Mouse (Mus musculus) liver, embryonic 16.5 days (tissue): ENCODE measurements around the gene Plvap. TPM values are rescaled to one million over a fixed set of nuclear protein-coding genes. Genes with fewer than 3 reads are reported as not detected.

Experiments
- ATAC-seq: fragments of 200-750 bp; cut with Nextera tagmentation; 2 replicates; pipeline ENCODE4 v1.8.0; 2017; ENCODE audit warnings: low read depth, mild to moderate bottlenecking, moderate number of reproducible peaks, moderate library complexity
- H3K27ac ChIP-seq: fragments of 300-500 bp; sonication (generic); 2 replicates; pipeline ENCODE4 v1.5.1; 2014; ENCODE audit warnings: mild to moderate bottlenecking, low read length
- H3K27me3 ChIP-seq: fragments of 300-500 bp; sonication (generic); 2 replicates; pipeline ENCODE4 v1.6.1; 2014; ENCODE audit warnings: low read depth, low read length, mixed read lengths; ENCODE audit not compliant: control insufficient read depth, insufficient read depth
- H3K36me3 ChIP-seq: fragments of 300-500 bp; sonication (generic); 2 replicates; pipeline ENCODE4 v1.6.1; 2014; ENCODE audit warnings: mild to moderate bottlenecking; ENCODE audit not compliant: control insufficient read depth, insufficient read depth
- H3K4me1 ChIP-seq: fragments of 300-500 bp; sonication (generic); 2 replicates; pipeline ENCODE4 v1.6.1; 2014; ENCODE audit warnings: low read depth, low read length, mixed read lengths; ENCODE audit not compliant: control insufficient read depth
- H3K4me2 ChIP-seq: fragments of 300-500 bp; sonication (generic); 2 replicates; pipeline ENCODE4 v1.6.1; 2014; ENCODE audit warnings: low read depth, low read length, mixed read lengths
- H3K4me3 ChIP-seq: fragments of 300-500 bp; sonication (generic); 2 replicates; pipeline ENCODE4 v1.5.1; 2014; ENCODE audit warnings: low read depth, mild to moderate bottlenecking, low read length
- H3K9ac ChIP-seq: fragments of 300-500 bp; sonication (generic); 2 replicates; pipeline ENCODE4 v1.6.1; 2014; ENCODE audit warnings: low read depth, low read length
- H3K9me3 ChIP-seq: fragments of 300-500 bp; sonication (generic); replicated peaks from 2 replicates; pipeline ENCODE4 v1.6.1; 2016; ENCODE audit warnings: low read length; ENCODE audit not compliant: control insufficient read depth
- WGBS: fragments of 180-500 bp; shearing (Covaris S2); extraction: QIAGEN DNeasy Blood & Tissue Kit; methylation state at CpG from one replicate; pipeline ENCODE4 v1.1.7; 2014; ENCODE audit not compliant: insufficient replicate concordance; 5-methylcytosine and 5-hydroxymethylcytosine counted together
- polyA plus RNA-seq: library from polyadenylated mRNA; unstranded; fragments of >200 nt; fragmentation: Nextera tagmentation; extraction: Ambion mirVana; gene quantifications from 2 replicates; pipeline ENCODE4 v1.2.1, GENCODE M21; 2015

The Plvap gene
- polyA plus RNA-seq, 1 experiment from 2014 or later = 20.3 TPM

DNA sequence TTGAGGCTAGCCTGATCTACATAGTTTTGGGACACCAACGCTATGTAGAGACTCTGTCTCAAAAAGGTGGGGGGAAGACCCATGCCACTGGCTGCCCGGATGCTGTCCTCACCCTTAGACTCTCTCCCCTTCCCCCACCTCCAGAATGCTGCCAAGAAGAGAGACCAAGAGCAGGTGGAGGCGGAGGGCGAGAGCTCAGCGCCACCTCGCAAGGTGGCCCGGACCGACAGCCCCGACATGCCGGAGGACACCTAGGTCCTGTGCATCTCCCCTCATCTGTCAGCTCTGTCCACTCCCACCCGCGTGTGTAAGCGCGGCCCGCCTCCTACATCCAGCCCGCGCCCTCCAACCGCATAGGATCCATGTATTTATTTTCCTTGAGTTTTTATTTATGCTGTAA, 37.2 kb downstream of the Plvap start:
- no peak overlapping the region for H3K4me2 ChIP-seq
- H3K9ac ChIP-seq = no peak overlapping the region
- H3K36me3 ChIP-seq = peaks cover 3% of the 10 kb centered on the region
- no peaks in the 10 kb centered on the region for H3K9me3 ChIP-seq
- no peak for ATAC-seq
- H3K27ac ChIP-seq = no peak overlapping the region
- no peaks in the 10 kb centered on the region for H3K27me3 ChIP-seq
- H3K4me1 ChIP-seq = peaks cover 25% of the 10 kb centered on the region
- no peak overlapping the region for H3K4me3 ChIP-seq
- 85% methylated on average over 18 of the region's 18 CpGs for WGBS

- no peak overlapping the region for H3K4me2 ChIP-seq
- peaks cover 3% of the 10 kb centered on the region for H3K36me3 ChIP-seq
- H3K9me3 ChIP-seq = no peaks in the 10 kb centered on the region
- H3K27ac ChIP-seq = no peak overlapping the region
- H3K27me3 ChIP-seq = no peaks in the 10 kb centered on the region
- ATAC-seq = no peak
- peaks cover 28% of the 10 kb centered on the region for H3K4me1 ChIP-seq
- no peak overlapping the region for H3K9ac ChIP-seq
- 84% methylated on average over 8 of the region's 8 CpGs for WGBS
- H3K4me3 ChIP-seq = no peak overlapping the region
Observed at GRCm38 (mm10) chr8:71472601-71473386, 38.8 kb downstream of the Plvap start.

GRCm38 (mm10) chr8:71471861-71472260, 39.7 kb downstream of the Plvap start:
- no peaks in the 10 kb centered on the region for H3K27me3 ChIP-seq
- H3K27ac ChIP-seq = no peak overlapping the region
- H3K9ac ChIP-seq = no peak overlapping the region
- H3K4me1 ChIP-seq = peaks cover 24% of the 10 kb centered on the region
- no peak overlapping the region for H3K4me3 ChIP-seq
- H3K9me3 ChIP-seq = no peaks in the 10 kb centered on the region
- H3K36me3 ChIP-seq = peaks cover 3% of the 10 kb centered on the region
- WGBS = 91% methylated on average over 17 of the region's 17 CpGs
- H3K4me2 ChIP-seq = no peak overlapping the region
- no peak for ATAC-seq

DNA sequence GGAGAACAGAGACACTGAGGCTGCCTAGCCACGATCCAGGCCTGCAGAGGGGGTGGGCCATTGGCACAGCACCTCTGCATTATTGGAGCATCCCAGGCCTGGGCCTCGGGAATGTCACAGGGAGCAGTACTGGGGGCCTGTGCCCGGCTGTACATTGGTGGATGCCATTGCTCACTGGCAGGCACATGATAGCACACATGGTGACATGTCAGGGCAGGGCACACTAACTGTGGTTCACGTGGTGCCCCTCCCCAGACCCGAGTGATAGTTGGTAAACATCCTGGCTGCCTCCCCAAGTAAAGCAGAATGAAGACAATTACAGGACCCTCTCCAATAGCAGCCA, 40.7 kb downstream of the Plvap start:
- no peak overlapping the region for H3K4me3 ChIP-seq
- peaks cover 3% of the 10 kb centered on the region for H3K36me3 ChIP-seq
- no peak overlapping the region for H3K4me2 ChIP-seq
- ATAC-seq = no peak
- H3K9me3 ChIP-seq = no peaks in the 10 kb centered on the region
- no peaks in the 10 kb centered on the region for H3K27me3 ChIP-seq
- WGBS = 61% methylated on average over 5 of the region's 5 CpGs
- H3K4me1 ChIP-seq = peaks cover 22% of the 10 kb centered on the region
- no peak overlapping the region for H3K9ac ChIP-seq
- no peak overlapping the region for H3K27ac ChIP-seq

GRCm38 (mm10) chr8:71470146-71470912, 41.2 kb downstream of the Plvap start:
- peak overlapping the region; percentile 70 for H3K27ac ChIP-seq
- WGBS = 83% methylated on average over 3 of the region's 3 CpGs

GRCm38 (mm10) chr8:71469411-71469810, 42.1 kb downstream of the Plvap start:
- Histone ChIP-seq H3K9me3 (no peaks in the 10 kb centered on the region), H3K4me2 (peak overlapping the region; percentile 97), H3K27me3 (no peaks in the 10 kb centered on the region), H3K27ac (peak overlapping the region; percentile 70), H3K4me3 (peak overlapping the region; percentile 93), H3K4me1 (peaks cover 28% of the 10 kb centered on the region), H3K9ac (peak overlapping the region; percentile 91), H3K36me3 (peaks cover 3% of the 10 kb centered on the region)
- WGBS = under 1% methylated on average over 24 of the region's 24 CpGs
- ATAC-seq = no peak

More at GRCm38 (mm10) chr8:71470146-71470912, 41.2 kb downstream of the Plvap start:
- Histone ChIP-seq H3K27me3 (no peaks in the 10 kb centered on the region), H3K4me1 (peaks cover 26% of the 10 kb centered on the region), H3K4me3 (peak overlapping the region; percentile 93), H3K9ac (peak overlapping the region; percentile 91), H3K36me3 (peaks cover 3% of the 10 kb centered on the region), H3K4me2 (peak overlapping the region; percentile 97), H3K9me3 (no peaks in the 10 kb centered on the region)
- ATAC-seq = no peak

DNA sequence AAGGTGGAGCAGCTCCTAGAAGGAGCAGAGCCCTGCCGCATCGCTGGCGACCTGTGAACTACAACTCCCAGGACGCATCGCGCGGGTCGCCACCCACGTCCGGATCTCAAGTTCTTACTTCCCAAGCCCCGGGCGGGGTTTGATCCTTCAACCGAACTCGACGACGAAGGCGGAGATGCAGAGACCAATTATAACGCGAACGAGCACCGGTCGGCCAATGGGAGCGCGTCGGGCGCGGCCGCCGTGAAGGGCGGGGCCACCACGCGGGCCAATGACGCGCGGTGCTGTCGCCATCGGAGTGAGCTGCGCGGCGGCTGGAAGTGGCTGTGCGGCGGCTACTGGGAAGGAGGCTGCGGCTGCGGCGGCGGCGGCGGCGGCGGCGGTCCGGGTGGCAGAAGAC, 42.6 kb downstream of the Plvap start, which contains the start of gene Dda1:
Dda1 (plus strand) TSS at position 284 of the 400 bp plus-strand sequence.
- peak within 1 kb of the TSS; percentile 91 for H3K9ac ChIP-seq
- H3K27ac ChIP-seq = peak within 1 kb of the TSS; percentile 70
- H3K36me3 ChIP-seq = peaks cover 3% of the 10 kb centered on the region
- WGBS = 0% methylated on average over 50 of the region's 52 CpGs
- H3K4me3 ChIP-seq = peak within 1 kb of the TSS; percentile 93
- peak within 1 kb of the TSS; percentile 97 for H3K4me2 ChIP-seq
- H3K4me1 ChIP-seq = peaks cover 33% of the 10 kb centered on the region
- ATAC-seq = peak; percentile 86
- no peaks in the 10 kb centered on the region for H3K9me3 ChIP-seq
- H3K27me3 ChIP-seq = no peaks in the 10 kb centered on the region

- WGBS = 70% methylated on average over 1 of the region's 1 CpGs
- peaks cover 37% of the 10 kb centered on the region for H3K4me1 ChIP-seq
- H3K36me3 ChIP-seq = peaks cover 3% of the 10 kb centered on the region
Observed at GRCm38 (mm10) chr8:71468001-71468400, 43.6 kb downstream of the Plvap start.

DNA sequence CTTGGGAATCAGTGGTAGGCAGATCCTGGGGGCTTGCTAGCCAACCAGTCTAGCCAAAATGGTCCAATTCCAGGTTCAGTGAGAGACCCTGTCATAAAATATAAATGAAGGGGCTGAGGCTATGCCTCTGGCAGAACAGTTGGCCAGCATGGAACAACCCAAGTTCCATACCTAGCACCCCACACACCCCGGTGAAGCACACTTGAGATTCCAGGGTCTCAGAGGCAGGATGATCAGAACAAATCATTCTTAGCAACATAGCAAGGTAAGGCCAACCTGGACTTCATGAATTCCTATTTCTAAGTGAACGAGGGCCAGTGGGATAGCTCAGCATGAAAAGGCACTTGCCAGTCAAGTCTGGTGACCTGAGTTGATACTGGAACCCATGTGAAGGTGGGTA, 44.4 kb downstream of the Plvap start:
- Histone ChIP-seq H3K4me1 (peaks cover 43% of the 10 kb centered on the region), H3K9me3 (no peaks in the 10 kb centered on the region), H3K27ac (no peak overlapping the region), H3K36me3 (peaks cover 3% of the 10 kb centered on the region), H3K9ac (no peak overlapping the region), H3K4me3 (no peak overlapping the region), H3K4me2 (no peak overlapping the region), H3K27me3 (no peaks in the 10 kb centered on the region)
- WGBS = 87% methylated on average over 2 of the region's 2 CpGs
- no peak for ATAC-seq

More at GRCm38 (mm10) chr8:71468001-71468400, 43.6 kb downstream of the Plvap start:
- Histone ChIP-seq H3K9me3 (no peaks in the 10 kb centered on the region), H3K4me3 (no peak overlapping the region), H3K27ac (no peak overlapping the region), H3K4me2 (no peak overlapping the region), H3K9ac (no peak overlapping the region), H3K27me3 (no peaks in the 10 kb centered on the region)
- no peak for ATAC-seq
